Mouse (Mus musculus) lung, postnatal 10 days (tissue): ENCODE measurements around the gene Slc22a17.
"Not testable (repeated sequence)": the region's sequence is repeated elsewhere in the genome, so short reads cannot be mapped to it uniquely, and the experiment has no call there.

Source experiments
- DNase-seq: peaks from one replicate; pipeline ENCODE4 v3.0.0; 2021

Slc22a17 gene

DNA sequence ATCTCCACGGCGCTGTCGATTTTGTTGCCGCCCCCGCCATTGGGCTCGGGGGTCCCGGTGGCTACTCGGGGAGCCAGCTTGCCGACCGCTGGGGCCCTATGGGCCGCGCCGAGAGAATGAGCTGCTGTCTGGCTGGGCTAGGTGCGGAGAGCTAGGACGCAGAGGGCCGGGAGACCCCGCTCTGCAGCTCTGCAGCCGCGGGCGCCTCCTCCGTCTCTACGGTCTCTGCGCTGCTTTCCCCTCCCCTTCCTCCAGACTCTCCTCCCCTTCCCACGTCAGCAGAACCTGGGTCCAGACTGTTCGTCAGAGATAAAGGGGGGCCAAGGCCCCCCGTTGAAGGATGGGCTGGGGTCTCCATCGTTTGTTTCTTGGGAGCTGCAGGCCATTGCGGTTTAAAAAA is at the start of gene Slc22a17:
Slc22a17 (minus strand) TSS at position 247 of the 400 bp plus-strand sequence.
- DNase-seq, result peak; percentile 82

DNA sequence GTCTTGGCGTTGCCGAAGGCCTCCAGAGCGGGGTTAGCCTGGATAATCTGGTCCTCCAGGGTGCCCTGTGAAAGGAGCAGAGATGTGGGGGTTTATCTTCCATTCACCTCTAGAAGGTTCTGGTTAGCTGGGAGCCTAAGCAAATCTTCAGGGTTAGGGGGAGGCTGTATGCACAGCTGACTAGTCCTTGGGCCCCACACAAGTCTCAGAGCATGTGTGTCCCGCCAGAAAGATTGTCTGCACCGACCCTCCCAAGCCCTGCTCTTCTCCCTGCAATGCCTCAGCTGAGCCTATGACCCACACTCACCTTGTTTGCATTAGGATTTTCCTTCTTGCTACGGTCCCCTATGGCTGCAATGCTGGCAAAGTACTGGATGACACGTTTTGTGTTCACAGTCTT is 49.8 kb upstream of the Slc22a17 start:
- no peak for DNase-seq

DNA sequence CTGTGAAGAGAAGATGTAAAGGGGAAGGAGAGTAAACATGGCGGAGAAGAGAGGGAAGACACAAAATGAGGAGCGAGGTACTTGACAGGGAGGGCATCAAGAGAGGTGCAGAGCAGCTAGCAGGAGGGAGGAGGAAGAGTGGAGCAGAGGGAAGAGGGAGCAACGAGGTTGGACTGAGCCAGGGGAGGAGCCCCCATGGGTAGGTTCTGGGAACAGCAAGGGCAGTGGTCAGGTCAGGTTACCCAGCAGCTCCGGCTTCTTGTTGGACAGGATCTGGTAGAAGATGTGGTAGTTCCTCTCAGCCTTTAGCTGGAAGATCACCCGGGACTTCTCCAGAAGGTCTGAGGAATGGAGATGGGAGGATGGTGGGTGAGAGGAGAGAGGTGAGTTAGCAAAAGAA is 48.6 kb upstream of the Slc22a17 start:
- DNase-seq, result no peak

DNA sequence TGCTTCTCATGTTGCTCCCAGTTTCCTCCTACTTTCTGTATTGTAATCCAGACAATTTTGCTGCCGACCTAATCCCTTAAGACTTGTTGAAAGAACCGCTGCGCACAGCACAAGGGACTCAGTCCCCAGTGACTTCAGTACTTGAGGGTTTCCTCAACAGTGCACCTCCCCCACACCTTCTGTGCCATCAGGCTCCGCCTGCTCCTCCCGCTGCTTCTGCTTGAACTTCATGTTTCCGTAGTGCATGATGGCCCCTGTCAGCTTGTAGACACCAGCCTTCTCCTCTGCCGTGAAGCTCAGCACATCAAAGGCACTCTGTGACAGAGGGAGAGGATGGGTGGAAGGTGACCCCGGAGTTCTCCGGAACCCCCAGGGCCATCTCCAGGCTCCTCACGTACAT is 47.8 kb upstream of the Slc22a17 start:
- no peak for DNase-seq

DNA sequence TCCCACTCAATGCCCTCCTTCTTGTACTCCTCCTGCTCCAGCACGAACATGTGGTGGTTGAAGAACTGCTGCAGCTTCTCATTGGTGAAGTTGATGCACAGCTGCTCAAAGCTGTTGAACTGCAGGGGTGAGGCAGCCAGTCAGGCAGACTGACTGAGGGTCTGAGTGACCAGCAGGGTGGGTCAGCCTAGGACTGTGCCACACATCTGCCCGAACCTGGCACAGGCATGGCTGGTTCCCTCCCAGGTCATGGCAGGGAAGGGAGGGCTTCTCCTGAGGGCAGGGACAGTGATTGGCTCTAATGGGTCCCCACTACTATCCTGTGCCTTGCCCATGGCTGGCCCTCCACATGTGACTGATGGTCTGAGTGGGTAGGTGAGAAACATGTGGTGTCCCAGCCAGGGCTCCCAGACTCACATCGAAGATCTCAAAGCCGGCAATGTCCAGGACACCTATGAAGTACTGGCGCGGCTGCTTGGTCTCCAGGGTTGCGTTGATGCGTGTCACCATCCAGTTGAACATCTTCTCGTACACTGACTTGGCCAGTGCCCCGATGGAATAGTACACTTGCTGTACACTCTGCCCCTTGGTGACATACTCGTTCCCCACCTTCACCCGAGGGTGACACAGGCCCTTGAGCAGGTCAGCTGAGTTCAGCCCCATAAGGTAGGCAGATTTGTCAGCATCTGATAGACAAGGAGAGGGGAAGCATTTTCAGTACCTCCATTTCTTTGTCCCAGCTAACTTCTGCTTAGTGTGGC is 47.1 kb upstream of the Slc22a17 start:
- not testable (repeated sequence) for DNase-seq

DNA sequence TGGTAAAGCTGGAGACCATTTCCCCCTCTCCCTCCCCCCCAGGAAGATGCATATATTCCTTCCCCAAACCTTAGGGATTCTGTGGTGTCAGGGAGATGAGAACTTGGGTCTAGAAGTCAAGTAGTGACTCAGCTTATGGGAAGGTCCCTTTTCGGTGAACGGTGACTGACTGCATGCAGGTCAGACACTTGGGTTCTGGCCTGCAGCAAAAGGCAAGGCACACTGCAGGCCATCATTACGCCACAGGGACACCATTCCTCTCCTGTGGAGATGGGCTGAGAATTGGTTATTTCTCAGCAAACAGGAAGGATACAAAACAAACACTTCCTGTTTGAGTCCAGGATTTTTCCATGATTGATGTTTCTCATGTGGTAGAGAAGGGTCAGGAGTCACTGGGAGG is 46.3 kb upstream of the Slc22a17 start:
- no peak for DNase-seq

DNA sequence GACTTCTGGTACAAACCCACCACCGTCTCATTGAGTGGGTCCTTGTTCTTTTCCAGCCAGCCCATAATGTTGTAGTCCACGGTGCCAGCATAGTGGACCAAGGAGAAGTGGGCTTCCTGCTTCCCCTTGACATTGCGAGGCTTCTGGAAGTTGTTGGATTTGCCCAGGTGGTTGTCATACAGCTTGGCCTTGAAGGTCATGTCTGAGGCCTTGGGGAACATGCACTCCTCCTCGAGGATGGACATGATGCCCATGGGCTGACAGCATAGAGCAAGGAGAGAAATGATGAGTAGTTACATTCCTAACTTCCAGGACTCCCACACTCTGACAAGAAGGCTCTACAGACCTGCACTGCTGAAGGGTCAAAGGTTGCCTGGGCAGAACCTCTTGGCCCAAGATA is 45.6 kb upstream of the Slc22a17 start:
- DNase-seq, result no peak

DNA sequence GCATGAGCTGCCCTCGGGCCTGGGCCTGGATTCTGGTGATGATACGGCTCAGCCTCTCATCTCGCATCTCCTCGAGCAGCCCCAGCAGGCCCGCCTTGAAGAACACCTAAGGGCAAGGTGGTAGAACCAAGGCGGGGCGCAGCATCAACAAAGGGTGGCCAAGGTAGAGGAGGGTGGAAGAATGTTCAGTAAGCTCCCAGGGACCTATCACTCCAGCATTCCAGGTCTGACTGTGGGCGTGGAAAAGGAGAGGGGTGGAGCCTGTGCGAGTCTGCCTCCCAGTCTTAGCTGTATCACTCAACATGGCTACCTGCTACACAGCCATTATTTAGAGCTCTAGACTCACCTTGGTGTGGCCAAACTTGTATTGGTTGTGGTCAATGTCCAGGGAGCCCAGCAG is 43.6 kb upstream of the Slc22a17 start:
- no peak for DNase-seq

DNA sequence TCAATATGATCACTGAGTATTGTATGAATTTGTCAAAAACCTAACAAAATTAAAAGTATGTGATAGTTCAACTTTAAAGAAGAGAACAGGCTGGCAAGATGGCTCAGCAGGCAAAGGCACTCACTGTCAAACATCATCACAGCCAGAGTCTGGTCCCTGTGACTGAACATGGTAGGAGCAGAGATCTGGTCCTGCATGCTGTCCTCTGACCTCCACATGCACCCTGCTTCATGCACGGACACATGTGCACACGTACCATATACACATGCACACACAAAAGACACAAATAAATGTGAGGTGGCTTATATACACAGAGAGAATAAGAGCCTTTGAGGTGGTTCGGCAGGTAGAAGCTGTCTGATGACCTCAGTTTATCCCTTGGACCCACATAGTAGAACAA is 42.5 kb upstream of the Slc22a17 start:
- DNase-seq, result no peak

DNA sequence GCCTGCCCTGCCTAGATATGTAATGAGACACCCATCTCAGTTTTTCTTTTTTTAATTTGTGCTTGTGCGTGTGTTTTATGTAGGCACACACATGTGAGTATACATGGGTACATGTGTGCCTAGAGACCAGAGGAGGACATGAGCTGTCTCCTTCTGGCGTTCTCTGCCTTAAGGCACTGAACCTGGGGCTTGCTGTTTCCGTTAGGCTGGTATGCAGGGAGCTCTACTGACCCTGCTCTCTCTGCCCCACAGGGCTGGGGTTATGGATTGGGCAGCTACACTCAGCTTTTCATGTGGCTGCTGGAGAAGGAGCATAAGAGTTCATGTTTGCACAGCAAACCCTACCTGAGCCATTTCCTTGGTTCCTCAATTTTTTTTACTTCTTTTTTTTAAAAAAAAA is 41.5 kb upstream of the Slc22a17 start:
- no peak for DNase-seq

DNA sequence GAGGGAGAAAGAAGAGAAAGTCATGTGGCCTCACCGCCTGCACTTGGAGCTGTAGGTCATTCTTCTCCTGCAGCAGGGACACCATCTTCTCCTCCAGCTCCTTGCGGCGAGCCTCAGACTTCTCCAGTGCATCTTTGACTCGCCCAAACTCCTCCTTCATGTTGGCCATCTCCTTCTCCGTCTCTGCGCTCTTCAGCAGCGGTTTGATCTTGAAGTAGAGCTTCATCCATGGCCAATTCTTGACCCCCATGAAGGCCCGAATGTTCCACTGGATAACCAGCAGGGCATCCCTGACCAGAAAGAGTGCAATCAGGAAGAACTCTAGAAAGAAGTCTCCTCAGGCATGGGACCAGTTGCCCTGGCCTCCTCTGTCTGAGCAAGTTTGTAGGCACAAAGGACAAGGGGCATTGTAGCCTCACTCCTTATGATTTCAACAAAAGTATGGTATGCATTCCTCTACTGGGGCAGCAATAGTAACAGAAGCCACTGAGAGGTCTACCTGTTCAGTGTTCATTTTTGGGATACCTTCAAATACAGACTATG is 40.8 kb upstream of the Slc22a17 start:
- DNase-seq, result no peak

DNA sequence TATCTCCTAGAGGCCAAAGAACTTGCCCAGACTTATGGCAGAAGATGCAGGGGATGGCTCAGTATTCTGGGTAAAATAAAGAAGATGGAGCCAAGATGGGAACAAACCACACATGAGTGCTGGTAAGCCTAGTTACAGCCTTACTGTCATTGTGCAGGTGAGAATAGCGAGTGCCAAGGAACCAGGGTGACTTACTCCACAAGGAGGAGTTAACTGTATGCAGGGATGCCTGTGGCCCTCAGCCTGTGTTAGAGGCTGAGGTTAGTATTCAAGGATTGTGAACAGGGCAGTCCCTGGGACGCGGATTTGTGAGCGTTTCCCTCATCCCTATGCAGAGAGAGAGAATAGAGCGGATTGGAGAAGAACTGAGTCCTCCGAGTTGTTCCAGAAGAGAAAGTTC is 38.7 kb upstream of the Slc22a17 start:
- no peak for DNase-seq

DNA sequence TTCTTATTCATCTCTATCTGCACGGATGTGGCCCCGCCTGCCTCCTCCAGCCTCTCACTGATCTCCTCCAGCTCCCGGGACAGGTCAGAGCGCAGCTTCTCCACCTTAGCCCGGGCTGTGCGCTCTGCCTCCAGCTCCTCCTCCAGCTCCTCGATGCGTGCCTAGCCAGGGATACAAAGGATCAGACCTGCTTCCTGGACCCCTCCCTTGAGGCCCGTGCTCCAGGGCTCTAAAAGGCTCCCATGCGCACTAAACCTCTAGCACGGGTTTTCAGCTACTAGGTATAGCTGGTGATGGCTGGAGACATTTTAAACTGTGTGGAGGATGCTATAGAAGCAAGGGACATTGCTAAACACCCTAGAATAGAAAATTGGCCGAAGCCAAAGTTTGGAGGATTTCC is 37.6 kb upstream of the Slc22a17 start:
- DNase-seq, result no peak

DNA sequence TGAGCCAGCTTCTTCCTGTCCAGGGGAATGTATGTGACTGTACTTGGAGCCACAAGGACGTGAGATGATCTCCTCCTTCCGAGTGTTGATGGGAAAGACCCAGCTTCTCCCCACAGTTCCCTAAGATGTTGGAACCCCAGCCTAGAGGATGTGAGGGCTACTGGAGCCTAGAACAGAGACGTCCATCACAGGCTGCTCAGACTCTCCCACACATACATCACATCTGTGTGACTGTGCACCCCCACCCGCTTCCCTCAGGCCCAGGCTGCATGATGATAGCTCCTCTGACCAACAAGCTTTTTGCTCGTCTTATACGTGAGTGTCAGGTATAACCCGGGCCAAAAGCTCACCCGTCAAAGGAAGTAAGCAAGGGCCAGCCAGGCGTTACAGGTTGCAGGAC is 35.8 kb upstream of the Slc22a17 start:
- DNase-seq, result no peak

DNA sequence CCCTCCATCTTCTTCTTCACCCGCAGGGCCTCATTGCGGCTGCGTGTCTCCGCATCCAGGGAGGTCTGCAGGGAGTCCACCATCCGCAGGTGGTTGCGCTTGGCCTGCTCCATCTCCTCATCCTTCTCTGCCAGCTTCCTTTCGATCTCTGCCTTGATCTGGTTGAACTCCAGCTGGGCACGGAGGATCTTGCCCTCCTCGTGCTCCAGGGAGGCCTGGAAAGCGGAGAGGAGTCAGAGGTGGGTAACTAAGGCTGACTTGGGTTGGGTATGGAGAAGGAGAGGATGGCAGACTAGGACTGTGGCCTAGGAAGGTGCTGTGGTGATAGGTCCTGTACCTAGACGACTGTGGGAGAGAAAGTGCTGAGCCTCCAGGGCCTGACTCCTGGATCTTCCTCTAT is 34.1 kb upstream of the Slc22a17 start:
- not testable (repeated sequence) for DNase-seq

DNA sequence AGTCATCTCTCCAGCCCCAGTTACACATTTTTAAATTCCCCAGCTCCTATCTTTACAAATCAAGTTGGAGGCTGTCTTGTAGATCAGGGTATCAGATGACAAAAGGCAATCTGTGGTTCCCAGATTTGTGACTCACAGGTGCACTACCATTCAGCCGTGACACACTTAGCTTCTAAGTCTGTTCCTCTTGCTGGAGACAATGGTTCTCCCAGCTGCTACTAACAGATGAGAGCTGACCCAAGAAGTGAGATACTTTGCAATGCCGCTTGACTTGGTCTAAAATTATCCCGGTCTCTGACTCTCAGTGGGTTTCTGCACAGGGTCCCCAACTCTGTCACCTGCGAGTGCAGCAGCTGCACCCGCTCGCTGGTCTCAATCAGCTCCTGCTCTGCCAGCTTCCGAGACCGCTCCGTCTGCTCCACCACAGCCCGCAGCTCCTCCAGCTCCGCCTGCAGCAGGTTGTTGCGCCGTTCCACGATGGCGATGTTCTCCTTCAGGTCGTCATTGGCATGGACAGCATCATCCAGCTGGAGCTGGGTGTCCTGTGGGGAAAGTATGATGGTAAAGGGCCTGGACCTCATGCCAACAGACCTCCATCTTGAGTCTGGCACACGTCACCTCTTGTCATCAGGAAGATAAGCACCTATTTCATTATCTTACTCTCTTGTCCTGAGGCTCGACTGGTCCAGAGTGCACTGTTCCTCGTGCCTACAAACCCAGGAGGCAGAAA is 33.2 kb upstream of the Slc22a17 start:
- DNase-seq, result no peak

DNA sequence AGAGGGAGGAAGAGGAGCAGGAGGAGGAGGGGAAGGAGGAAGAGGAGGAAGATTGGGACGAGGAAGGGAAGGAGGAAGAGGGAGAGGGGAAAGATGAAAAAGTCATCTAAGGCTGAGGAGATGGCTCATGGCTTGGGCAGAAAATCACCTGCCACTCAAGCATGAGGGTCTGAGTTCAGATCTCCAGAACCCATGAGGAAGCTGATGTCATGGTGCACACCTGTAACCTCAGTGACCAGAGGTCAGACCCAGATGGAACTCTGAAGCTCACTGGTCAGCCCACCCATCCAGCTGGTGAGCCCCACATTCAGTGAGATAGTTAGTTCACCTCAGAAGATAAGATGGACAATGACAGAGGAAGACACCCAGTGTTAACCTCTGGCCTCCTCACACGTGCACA is 32.0 kb upstream of the Slc22a17 start:
- DNase-seq, result no peak

DNA sequence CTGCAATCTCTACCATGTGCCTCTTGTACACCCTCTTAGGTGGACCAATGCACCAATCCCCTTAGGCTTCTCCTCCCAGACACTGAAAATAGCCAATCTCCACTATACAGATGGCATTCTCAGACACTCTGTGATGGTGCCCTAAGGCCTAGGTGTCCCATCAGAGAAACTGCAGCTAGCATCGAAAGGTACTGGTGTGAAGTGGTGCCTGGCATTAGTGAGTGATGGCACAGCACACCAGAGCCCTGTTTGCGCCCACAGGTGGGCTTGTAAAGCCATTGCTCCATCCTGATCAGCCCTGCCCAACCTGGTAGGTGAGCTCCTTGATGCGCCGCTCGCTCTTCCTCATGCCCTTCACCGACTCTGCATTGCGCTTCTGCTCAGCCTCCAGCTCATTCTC is 31.0 kb upstream of the Slc22a17 start:
- DNase-seq, result no peak

DNA sequence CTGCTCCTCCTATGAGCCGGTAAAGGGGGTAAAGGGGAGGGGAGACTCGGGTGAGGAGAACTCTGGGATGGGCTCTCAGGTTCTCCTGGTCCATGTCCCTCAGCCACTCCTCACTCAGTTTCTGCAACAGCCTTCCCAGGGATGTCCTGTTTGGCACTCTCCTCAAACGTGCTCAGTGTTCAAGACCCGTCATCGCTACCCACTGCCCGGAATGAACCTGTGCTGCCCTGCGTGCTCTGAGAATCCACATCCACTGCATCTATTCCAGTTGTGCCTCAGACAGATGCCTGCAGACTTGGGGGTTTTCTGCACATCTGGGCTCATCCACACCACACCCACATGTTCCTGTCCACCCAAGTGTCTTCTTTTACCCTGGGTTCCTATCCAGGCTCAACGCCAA is 29.5 kb upstream of the Slc22a17 start:
- DNase-seq, result no peak

DNA sequence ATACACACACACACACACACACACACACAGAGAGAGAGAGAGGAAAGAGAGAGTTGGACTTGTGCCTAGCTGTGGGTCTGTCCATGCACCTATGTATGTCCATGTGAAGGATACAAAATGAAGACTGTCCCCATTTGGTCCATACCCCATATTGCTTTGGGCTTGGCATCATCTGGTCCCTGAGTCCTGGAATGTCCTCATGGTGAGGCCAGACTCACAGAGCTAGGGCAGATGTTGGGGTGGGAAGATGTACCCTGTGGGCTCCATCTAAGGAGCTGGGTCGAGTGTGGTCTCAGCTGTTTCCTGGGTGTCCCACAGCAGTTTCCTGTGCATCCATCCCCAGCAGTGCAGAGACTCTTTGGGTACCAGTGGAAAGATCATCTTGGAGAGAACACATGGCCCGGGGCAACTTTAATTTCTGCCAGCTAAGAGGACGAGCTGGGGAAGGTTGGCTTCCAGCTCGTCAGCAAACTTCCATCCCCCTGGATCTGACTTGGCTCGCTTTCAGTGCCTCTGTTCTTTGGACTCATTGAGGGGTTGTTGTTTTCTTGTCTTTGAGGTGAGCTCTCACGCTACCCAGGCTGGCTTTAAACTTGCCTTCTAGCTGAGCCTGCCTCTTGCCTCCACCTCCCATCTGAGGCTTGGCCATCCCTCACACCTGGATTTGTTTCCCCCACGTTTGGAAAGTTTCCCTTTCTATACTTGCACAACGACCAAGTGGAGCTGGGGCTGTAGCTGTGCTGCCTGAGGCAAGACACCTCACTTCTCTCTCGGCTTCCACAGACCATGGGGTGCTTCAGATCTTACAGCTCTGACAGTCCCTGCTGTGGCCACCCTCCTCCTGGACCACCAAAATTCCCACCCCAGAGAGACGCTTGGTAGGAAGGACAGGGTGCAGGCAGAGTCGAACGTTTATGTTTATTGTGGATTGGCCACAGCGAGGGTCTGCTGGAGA is 28.4 kb upstream of the Slc22a17 start:
- no peak for DNase-seq

DNA sequence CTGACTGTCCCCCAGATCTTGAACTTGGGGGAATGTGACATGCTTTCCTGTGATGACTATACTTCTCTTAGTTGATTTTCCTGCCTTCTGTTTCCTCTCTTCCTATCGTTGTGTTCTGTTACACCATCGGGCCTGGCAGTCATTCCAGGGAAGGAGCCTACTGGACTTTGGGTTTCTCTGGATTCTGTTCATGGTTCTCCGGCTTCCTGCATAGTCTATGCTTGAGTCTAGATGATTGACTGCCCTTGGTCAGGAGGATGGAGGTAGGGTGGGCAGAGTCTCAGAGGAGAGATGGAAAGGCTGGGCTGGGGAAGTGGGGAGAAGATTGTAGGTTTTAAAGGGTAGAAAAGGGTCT is 27.2 kb upstream of the Slc22a17 start:
- DNase-seq, result no peak

DNA sequence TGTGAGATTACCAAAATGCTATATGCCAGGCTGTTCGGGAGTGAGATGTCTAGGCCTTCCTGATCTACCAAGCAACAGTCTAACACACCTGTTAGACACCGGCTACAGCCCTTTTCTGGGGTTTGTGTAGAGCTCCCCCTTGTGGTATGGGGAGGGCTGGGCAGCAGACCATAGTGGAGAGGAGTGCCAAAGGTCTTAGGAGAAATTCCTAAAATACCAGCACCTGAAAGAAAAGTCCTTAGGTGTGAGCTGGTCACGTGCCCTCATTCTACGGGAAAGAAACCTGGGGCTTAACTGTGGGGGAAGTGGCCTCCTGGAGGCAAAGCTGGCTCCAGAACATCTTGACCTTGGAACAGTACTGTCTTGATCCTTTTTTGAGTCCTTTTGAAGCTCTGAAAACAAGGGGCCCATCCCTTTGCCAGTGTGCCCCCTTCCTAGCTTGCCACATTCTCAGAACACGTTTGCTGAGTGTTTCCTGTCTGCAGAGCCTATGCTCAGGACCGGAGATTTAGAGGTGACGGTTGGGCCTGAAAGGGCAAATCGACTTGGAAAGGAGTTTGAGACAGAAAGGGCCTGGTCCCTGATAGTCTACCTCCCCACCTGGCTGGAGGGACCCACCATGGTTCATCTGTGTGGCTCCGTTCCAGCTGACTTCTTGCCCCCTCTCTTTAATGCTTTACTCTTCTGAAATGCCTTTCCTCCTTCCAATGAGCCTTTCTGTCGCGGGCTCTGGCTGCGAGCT is 26.7 kb upstream of the Slc22a17 start:
- DNase-seq, result peak; percentile 84
